Mouse (Mus musculus) intestine, postnatal 0 days (tissue): ENCODE measurements at regions not wholly inside any gene's neighbourhood (a gene's known extent, or its start where the extent isn't known, plus 50 kb on each side); places are given as distances from the start of the nearest gene placed in this dataset.

ENCODE experiments used
- ATAC-seq: fragments of 200-750 bp; cut with Nextera tagmentation; 2 replicates; pipeline ENCODE4 v1.8.0; 2017; ENCODE audit warnings: mild to moderate bottlenecking, moderate TSS enrichment, moderate library complexity
- H3K27ac ChIP-seq: fragments of 300-500 bp; sonication (generic); 2 replicates; pipeline ENCODE4 v1.5.1; 2014; ENCODE audit warnings: mild to moderate bottlenecking, low read depth, low read length, moderate library complexity
- H3K27me3 ChIP-seq: fragments of 300-500 bp; sonication (generic); replicated peaks from 2 replicates; pipeline ENCODE4 v1.6.1; 2014; ENCODE audit warnings: low read length, mixed read lengths; ENCODE audit not compliant: control insufficient read depth, insufficient read depth
- H3K36me3 ChIP-seq: fragments of 300-500 bp; sonication (generic); 2 replicates; pipeline ENCODE4 v1.6.1; 2014; ENCODE audit warnings: mild to moderate bottlenecking, moderate library complexity; ENCODE audit not compliant: control insufficient read depth, insufficient read depth
- H3K4me1 ChIP-seq: fragments of 300-500 bp; sonication (generic); replicated peaks from 2 replicates; pipeline ENCODE4 v1.6.1; 2014; ENCODE audit warnings: antibody characterized with exemption, low read length, mixed read lengths; ENCODE audit not compliant: control insufficient read depth, insufficient read depth
- H3K4me2 ChIP-seq: fragments of 300-500 bp; sonication (generic); replicated peaks from 2 replicates; pipeline ENCODE4 v1.6.1; 2014; ENCODE audit warnings: low read depth, mild to moderate bottlenecking, moderate library complexity
- H3K4me3 ChIP-seq: fragments of 300-500 bp; sonication (generic); 2 replicates; pipeline ENCODE4 v1.5.1; 2014; ENCODE audit warnings: low read depth, low read length
- H3K9ac ChIP-seq: fragments of 300-500 bp; sonication (generic); 2 replicates; pipeline ENCODE4 v1.6.1; 2014; ENCODE audit warnings: mild to moderate bottlenecking, low read depth, low read length
- H3K9me3 ChIP-seq: fragments of 300-500 bp; sonication (generic); 2 replicates; pipeline ENCODE4 v1.6.1; 2016; ENCODE audit warnings: mixed run types; ENCODE audit not compliant: control insufficient read depth
- CTCF ChIP-seq: sonication (generic); IDR thresholded peaks from 2 replicates; pipeline ENCODE4 v1.5.1; 2016; ENCODE audit warnings: low read depth, mild to moderate bottlenecking, control low read depth, antibody characterized with exemption, moderate library complexity
- WGBS: fragments of 180-500 bp; shearing (Covaris S2); extraction: QIAGEN DNeasy Blood & Tissue Kit; methylation state at CpG from one replicate; pipeline ENCODE4 v1.1.7; 2014; 5-methylcytosine and 5-hydroxymethylcytosine counted together

DNA sequence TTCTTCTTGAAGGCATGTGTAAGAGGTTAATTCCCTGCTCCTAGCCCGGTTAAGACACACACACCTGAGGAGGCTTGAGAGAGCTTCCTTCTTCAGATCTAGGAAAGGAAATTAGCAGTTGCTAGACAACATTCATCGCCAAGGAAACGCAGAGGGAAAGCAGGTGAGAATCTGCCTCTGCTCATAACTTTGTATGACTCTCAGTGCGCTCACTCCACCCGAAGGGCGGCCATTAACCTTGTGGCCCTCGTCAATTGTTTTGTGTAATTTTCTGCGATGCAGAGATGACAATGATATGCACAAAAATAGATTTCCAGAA, 105.3 kb upstream of the Sgk1 start:
- Histone ChIP-seq H3K9me3 (no peaks in the 10 kb centered on the region), H3K4me3 (no peak overlapping the region), H3K4me1 (no peaks in the 10 kb centered on the region), H3K27me3 (no peaks in the 10 kb centered on the region), H3K4me2 (no peak overlapping the region), H3K9ac (no peak overlapping the region), H3K36me3 (no peaks in the 10 kb centered on the region), H3K27ac (no peak overlapping the region)
- WGBS: 57% methylated on average over 8 of the region's 8 CpGs
- no peak for ATAC-seq
- no peak for TF ChIP-seq CTCF

DNA sequence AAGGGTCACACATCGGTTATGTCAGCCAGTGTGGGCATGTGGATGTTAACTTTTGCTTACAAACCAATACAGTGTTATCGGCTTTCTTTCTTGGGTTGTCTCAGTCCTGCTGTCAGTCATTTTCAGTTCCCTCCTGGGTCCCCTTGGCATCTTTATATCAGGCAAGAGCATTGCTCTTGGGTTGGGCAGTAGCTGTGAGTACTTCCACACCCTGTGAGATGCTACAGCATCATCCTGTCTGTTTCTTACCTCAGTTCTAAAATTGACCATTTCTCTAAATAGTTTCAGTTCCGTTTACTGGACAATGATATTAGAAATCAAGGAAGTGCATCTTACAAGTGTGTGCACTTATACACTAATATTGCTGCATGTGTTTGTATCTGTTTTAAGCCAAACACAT, 104.9 kb upstream of the Sgk1 start:
- Histone ChIP-seq H3K9me3 (no peaks in the 10 kb centered on the region), H3K36me3 (no peaks in the 10 kb centered on the region), H3K27me3 (no peaks in the 10 kb centered on the region), H3K27ac (no peak overlapping the region), H3K9ac (no peak overlapping the region), H3K4me1 (no peaks in the 10 kb centered on the region), H3K4me2 (no peak overlapping the region), H3K4me3 (no peak overlapping the region)
- 87% methylated on average over 3 of the region's 3 CpGs for WGBS
- ATAC-seq: no peak
- TF ChIP-seq CTCF: no peak

DNA sequence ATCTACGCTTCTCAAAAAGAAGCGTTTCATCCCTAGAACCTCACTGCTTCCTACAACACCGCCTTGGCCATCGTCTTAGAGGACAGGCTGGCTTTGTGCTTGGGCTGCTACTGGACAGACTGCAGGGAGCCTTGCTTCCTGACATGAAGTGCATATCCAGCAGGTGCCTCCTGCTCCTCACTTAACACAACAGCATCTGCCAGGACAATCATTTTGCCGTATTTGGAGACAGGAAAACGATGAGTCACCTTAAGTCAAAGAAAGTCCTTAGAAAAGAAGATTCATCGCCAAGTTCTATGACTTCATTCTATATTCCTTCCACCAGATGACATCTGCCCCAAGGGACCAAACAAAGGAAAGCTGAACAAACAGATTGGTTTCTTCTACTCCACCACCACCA, 98.5 kb upstream of the Sgk1 start:
- no peak overlapping the region for H3K27ac ChIP-seq
- H3K4me3 ChIP-seq: no peak overlapping the region
- ATAC-seq: no peak
- H3K9ac ChIP-seq: no peak overlapping the region
- no peak for TF ChIP-seq CTCF
- H3K9me3 ChIP-seq: no peaks in the 10 kb centered on the region
- H3K27me3 ChIP-seq: no peaks in the 10 kb centered on the region
- no peaks in the 10 kb centered on the region for H3K4me1 ChIP-seq
- no peak overlapping the region for H3K4me2 ChIP-seq
- no peaks in the 10 kb centered on the region for H3K36me3 ChIP-seq
- WGBS: 84% methylated on average over 7 of the region's 7 CpGs

DNA sequence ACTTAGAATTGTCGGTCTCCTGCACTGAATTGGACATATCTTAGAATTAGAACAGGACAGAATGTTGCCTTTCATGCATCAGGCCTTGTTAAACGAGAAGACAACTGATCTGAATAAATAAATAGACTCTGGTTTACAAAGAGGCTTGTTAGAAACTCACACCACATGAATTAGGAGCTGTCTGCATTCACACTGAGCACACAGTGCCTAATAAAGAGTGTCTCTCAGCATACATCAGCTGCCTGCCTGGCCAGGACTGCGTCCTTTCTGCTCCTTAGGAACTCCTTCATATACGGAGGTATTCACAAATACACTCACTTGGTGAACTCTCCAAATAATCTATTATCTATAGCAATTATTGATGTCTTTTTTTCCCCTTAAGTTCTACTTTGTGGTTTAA, 96.9 kb upstream of the Sgk1 start:
- WGBS: 72% methylated on average over 4 of the region's 4 CpGs

DNA sequence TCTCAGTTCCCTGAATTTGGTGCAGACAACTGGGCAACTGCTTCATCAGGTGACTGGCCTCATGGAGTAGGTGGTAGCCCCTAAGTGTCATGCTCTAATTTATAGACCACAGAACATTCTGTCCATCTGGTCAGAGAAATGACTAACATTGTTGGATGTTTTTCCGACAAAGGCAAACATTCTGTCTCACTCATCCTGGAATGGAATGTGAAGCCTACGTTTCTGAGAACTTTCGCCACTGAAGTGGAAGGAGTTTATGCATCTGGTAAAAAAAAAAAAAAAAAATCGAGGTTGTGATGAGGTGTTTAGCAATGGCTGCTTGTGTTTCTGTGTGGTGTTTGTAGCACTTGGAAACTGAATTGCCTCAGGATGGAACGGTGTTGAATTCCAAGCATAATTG, 96.2 kb upstream of the Sgk1 start:
- ATAC-seq: no peak
- no peak for TF ChIP-seq CTCF
- Histone ChIP-seq H3K4me1 (no peaks in the 10 kb centered on the region), H3K27me3 (no peaks in the 10 kb centered on the region), H3K4me2 (no peak overlapping the region), H3K4me3 (no peak overlapping the region), H3K27ac (no peak overlapping the region), H3K9me3 (no peaks in the 10 kb centered on the region), H3K9ac (no peak overlapping the region), H3K36me3 (no peaks in the 10 kb centered on the region)
- WGBS: 66% methylated on average over 5 of the region's 5 CpGs

More for the DNA sequence above, 96.9 kb upstream of the Sgk1 start:
- H3K9me3 ChIP-seq: no peaks in the 10 kb centered on the region
- ATAC-seq: no peak
- no peaks in the 10 kb centered on the region for H3K27me3 ChIP-seq
- no peak overlapping the region for H3K4me2 ChIP-seq
- TF ChIP-seq CTCF: no peak
- no peak overlapping the region for H3K9ac ChIP-seq
- no peak overlapping the region for H3K27ac ChIP-seq
- H3K4me3 ChIP-seq: no peak overlapping the region
- H3K4me1 ChIP-seq: no peaks in the 10 kb centered on the region
- H3K36me3 ChIP-seq: no peaks in the 10 kb centered on the region

DNA sequence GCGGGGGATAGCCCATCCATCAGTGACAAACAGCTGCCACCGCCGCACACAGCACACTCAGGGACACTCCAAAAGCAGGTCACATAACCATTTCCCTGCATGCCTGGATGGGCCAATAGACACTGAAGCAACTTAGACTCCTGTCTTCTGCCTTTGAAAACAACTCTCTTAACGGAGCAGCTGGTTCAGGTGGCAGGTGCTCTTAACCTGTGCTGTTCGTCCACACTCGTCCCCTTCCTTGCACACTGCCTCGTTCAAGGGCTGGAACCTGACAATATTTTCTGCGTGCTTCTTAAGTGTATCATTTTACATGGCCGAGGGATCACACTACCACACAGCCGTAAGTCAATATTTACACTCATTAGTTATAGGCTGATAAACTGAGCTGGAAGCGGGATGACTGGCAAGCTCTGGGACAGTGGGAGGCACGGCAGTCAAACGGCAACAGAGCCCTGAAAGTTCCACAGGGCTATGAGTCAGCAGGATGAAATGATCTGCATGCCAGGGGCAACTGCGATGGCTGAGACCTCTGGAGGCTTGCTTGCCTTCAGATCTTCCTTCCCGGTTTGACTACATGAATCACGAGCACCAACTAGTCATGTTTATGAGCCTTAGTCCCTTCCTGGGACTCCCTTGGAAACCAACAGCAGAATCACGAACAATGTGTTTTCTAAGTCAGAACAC, 92.0 kb upstream of the Sgk1 start:
- 37% methylated on average over 17 of the region's 17 CpGs for WGBS

DNA sequence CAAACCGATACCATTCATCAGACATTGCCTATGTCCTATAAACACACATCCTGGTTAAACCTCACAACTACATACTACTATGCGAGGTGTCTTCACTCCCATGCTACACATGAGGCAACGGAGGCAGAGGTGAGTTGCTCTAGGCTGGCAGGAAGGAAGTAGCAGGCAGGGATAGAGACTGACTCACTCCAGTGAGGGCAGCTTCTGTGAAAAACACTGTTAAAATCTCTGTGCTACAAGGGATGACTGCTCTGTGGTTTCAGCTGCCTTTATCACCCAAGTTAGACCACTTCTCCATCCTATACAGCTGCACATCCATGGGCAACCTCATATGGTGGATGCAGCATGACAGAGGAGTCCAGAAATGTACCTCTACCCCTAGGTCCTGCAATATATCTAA, 91.0 kb upstream of the Sgk1 start:
- ATAC-seq: no peak
- WGBS: 84% methylated on average over 3 of the region's 3 CpGs
- H3K27ac ChIP-seq: no peak overlapping the region
- H3K27me3 ChIP-seq: no peaks in the 10 kb centered on the region
- no peaks in the 10 kb centered on the region for H3K36me3 ChIP-seq
- TF ChIP-seq CTCF: no peak
- H3K4me1 ChIP-seq: no peaks in the 10 kb centered on the region
- H3K4me3 ChIP-seq: no peak overlapping the region
- H3K4me2 ChIP-seq: no peak overlapping the region
- no peak overlapping the region for H3K9ac ChIP-seq
- H3K9me3 ChIP-seq: no peaks in the 10 kb centered on the region

More for the DNA sequence above, 92.0 kb upstream of the Sgk1 start:
- no peaks in the 10 kb centered on the region for H3K4me1 ChIP-seq
- no peak for TF ChIP-seq CTCF
- ATAC-seq: 0 out of 2 replicates have a peak, but pooled peaks have one; percentile 25
- peak overlapping the region; percentile 41 for H3K4me2 ChIP-seq
- H3K27me3 ChIP-seq: no peaks in the 10 kb centered on the region
- no peaks in the 10 kb centered on the region for H3K36me3 ChIP-seq
- H3K9ac ChIP-seq: no peak overlapping the region
- H3K4me3 ChIP-seq: no peak overlapping the region
- H3K27ac ChIP-seq: no peak overlapping the region
- H3K9me3 ChIP-seq: no peaks in the 10 kb centered on the region
